Mouse (Mus musculus): ENCODE measurements around the gene Smad3. TPM values are rescaled to one million over a fixed set of nuclear protein-coding genes. Genes with fewer than 3 reads are reported as not detected.

The Smad3 gene
- polyA plus RNA-seq, 1 experiment: 6.3 TPM

DNA sequence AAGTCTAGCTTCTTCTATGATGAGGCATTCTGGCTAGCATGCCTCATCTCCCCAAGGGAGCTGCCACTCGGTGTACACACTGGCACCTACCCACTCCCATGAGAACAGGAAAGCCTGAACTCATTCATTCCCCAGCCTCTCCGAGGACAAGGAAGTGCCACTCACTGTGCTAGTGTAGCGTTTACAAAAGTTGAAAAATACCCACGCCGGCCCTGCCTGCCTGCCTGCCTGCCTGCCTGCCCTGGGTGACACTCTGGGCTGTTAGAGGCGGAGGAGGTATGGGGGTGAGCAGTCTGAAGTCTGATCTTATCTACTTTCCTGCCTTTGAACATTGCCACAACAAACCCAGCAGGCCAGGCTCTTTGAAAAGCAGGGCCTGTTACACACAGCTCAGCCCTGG is 37.1 kb downstream of the Smad3 start:
- Histone ChIP-seq H3ac (ENCODE audit: control insufficient read depth, insufficient read length, low read depth) (no peak overlapping the region), H3K27me3 (ENCODE audit: control insufficient read depth, insufficient read depth, insufficient read length) (no peaks in the 10 kb centered on the region), H3K36me3 (ENCODE audit: control insufficient read depth, insufficient read depth) (peaks cover 5% of the 10 kb centered on the region), H3K79me2 (ENCODE audit: control insufficient read depth, insufficient read depth) (peaks cover 36% of the 10 kb centered on the region), H3K4me3 (ENCODE audit: insufficient read depth, poor library complexity, severe bottlenecking) (no peak overlapping the region), H3K79me3 (ENCODE audit: low read depth) (no peaks in the 10 kb centered on the region)
- TF ChIP-seq MAX (IDR thresholded peaks at IDR 0.05) (no peak), CTCF (IDR thresholded peaks at IDR 0.05; ENCODE audit: control insufficient read depth, insufficient read depth, insufficient read length) (no peak), USF1 (IDR thresholded peaks at IDR 0.05; ENCODE audit: low read depth) (no peak), CEBPB (IDR thresholded peaks at IDR 0.05; ENCODE audit: low read depth) (no peak), FOSL1 (IDR thresholded peaks at IDR 0.05; ENCODE audit: insufficient read depth, low read length, poor library complexity, severe bottlenecking) (no peak), MYOD1 (IDR thresholded peaks at IDR 0.05; ENCODE audit: control insufficient read depth, insufficient read length, low read depth) (no peak), MYOG (IDR thresholded peaks at IDR 0.05; ENCODE audit: control insufficient read depth, extremely low read depth, insufficient read length) (no peak)

DNA sequence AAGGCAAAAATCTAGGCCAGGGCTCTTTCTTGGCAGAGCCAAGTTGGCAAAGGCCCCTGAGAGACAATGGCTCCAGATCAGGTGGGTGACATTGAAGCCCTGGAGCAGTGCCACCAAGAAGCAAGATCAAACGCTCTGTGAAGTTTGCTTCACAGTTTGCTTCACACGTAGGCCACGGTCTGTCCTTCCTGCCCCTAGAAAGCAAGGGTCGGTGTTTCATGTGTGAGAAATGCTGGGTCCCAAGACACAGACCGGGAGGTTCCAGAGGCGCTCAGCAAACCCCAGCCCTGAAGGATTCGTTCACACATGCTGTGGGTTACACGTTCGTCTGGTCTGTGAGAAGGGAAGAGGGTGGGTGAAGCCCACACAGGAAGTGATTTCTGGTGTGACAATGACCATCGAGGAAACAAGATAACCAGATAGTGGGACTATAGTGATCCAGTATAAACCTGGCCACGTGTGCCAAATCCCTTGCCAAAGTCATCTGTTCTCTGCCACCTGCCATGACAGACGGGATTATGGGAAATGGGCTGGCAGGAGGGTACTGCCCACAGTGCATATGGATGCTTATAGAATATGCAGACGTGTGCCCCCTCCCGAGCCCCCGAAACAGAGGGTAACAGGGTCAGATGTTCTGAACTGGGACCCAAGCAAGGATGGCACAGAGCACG is 37.9 kb downstream of the Smad3 start:
- H3K36me3 ChIP-seq (ENCODE audit: control insufficient read depth, insufficient read depth): peaks cover 5% of the 10 kb centered on the region
- TF ChIP-seq MYOG (IDR thresholded peaks at IDR 0.05; ENCODE audit: control insufficient read depth, extremely low read depth, insufficient read length) (no peak), USF1 (IDR thresholded peaks at IDR 0.05; ENCODE audit: low read depth) (no peak), FOSL1 (IDR thresholded peaks at IDR 0.05; ENCODE audit: insufficient read depth, low read length, poor library complexity, severe bottlenecking) (no peak), MYOD1 (IDR thresholded peaks at IDR 0.05; ENCODE audit: control insufficient read depth, insufficient read length, low read depth) (no peak)
- peaks cover 43% of the 10 kb centered on the region for H3K79me2 ChIP-seq (ENCODE audit: control insufficient read depth, insufficient read depth)
- no peak overlapping the region for H3ac ChIP-seq (ENCODE audit: control insufficient read depth, insufficient read length, low read depth)
- no peaks in the 10 kb centered on the region for H3K79me3 ChIP-seq (ENCODE audit: low read depth)
- no peak overlapping the region for H3K4me3 ChIP-seq (ENCODE audit: insufficient read depth, poor library complexity, severe bottlenecking)
- no peaks in the 10 kb centered on the region for H3K27me3 ChIP-seq (ENCODE audit: control insufficient read depth, insufficient read depth, insufficient read length)

DNA sequence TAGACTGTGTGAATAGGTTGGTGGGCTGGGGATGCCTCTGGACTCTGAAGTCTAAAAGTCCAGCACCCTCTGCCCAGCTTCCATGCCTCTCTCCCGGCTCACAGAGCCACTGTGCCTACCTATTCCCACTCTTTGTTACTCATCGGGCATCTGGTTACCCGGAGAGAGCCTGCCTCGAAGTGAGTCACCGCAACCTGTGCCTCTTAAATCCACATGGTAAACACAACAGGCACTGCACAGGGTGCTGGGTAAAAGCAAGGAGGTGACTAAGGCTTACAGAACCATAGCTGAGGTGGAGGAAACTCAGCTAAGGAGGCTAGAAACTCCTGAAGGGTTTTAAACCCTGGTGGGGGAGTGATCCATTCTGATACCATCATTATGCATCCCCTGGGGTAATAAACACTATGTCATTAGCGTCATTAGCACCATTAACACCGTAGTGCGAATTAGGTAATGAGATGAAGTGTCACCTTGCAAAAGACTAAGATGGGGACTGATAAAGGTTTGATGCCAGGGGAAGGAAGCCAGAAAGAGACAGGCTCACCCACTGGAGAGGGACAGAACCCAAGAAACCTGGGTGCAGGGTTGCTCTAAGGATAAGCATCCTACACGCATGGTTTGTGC is 38.9 kb downstream of the Smad3 start:
- Histone ChIP-seq H3K36me3 (ENCODE audit: control insufficient read depth, insufficient read depth) (peaks cover 5% of the 10 kb centered on the region), H3K27me3 (ENCODE audit: control insufficient read depth, insufficient read depth, insufficient read length) (no peaks in the 10 kb centered on the region), H3K79me2 (ENCODE audit: control insufficient read depth, insufficient read depth) (peaks cover 36% of the 10 kb centered on the region), H3ac (ENCODE audit: control insufficient read depth, insufficient read length, low read depth) (no peak overlapping the region), H3K79me3 (ENCODE audit: low read depth) (no peaks in the 10 kb centered on the region), H3K4me3 (ENCODE audit: insufficient read depth, poor library complexity, severe bottlenecking) (no peak overlapping the region)
- TF ChIP-seq CTCF (IDR thresholded peaks at IDR 0.05; ENCODE audit: control insufficient read depth, insufficient read depth, insufficient read length) (no peak), MYOD1 (IDR thresholded peaks at IDR 0.05; ENCODE audit: control insufficient read depth, insufficient read length, low read depth) (peak; percentile 49), USF1 (IDR thresholded peaks at IDR 0.05; ENCODE audit: low read depth) (no peak), MAX (IDR thresholded peaks at IDR 0.05) (peak; percentile 89), FOSL1 (IDR thresholded peaks at IDR 0.05; ENCODE audit: insufficient read depth, low read length, poor library complexity, severe bottlenecking) (peak; percentile 47), CEBPB (IDR thresholded peaks at IDR 0.05; ENCODE audit: low read depth) (no peak), MYOG (IDR thresholded peaks at IDR 0.05; ENCODE audit: control insufficient read depth, extremely low read depth, insufficient read length) (no peak)

DNA sequence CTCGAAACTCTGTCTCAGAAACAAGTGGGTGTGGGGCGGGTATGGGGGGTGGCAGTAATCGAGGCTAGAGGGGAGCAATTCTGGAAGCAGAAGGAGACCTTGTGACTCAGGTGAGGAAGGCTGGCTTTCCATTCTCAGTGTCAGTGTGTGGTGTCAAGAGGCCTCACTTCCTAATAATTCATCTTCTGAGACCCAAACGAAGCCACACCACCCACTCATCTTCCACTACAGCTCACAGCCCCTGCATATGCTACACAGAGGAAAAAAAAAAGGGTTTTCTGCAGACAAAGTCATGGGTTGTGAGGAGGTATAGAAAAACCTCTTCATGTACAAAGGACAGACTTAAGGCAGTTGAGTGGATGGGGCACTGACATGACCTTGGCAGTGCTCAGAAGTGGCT is 39.6 kb downstream of the Smad3 start:
- Histone ChIP-seq H3K36me3 (ENCODE audit: control insufficient read depth, insufficient read depth) (peaks cover 5% of the 10 kb centered on the region), H3K4me3 (ENCODE audit: insufficient read depth, poor library complexity, severe bottlenecking) (no peak overlapping the region)

DNA sequence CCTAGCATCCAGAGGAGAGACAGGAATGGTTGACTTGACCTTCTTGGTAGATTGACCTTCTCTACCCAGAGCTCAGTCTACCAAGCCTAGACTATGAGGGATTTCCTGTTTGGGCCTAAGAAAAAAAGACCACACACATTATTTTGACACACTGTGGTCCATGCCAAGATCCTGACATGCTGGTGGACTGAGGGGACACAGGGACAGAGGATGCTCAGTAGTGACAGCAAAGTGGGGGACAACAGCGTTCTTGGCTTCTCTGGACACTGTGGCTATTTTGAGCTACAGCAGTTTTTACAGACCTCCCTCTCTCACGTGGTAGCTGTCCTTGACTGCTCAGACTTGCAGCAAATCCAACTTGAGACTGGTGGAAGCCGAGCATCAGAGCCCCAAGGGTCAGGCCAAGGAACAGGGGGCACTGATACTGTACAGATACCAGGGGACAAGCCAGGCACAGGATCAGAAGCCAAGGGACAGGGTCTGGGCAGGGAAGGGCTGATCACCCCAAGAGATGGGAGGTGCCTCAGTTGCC is 40.3 kb downstream of the Smad3 start:
- Histone ChIP-seq H3K79me2 (ENCODE audit: control insufficient read depth, insufficient read depth) (peaks cover 29% of the 10 kb centered on the region), H3K4me3 (ENCODE audit: insufficient read depth, poor library complexity, severe bottlenecking) (no peak overlapping the region), H3K79me3 (ENCODE audit: low read depth) (no peaks in the 10 kb centered on the region), H3ac (ENCODE audit: control insufficient read depth, insufficient read length, low read depth) (no peak overlapping the region), H3K27me3 (ENCODE audit: control insufficient read depth, insufficient read depth, insufficient read length) (no peaks in the 10 kb centered on the region), H3K36me3 (ENCODE audit: control insufficient read depth, insufficient read depth) (peaks cover 5% of the 10 kb centered on the region)
- TF ChIP-seq MYOG (IDR thresholded peaks at IDR 0.05; ENCODE audit: control insufficient read depth, extremely low read depth, insufficient read length): no peak
- no peak for TF ChIP-seq USF1 (IDR thresholded peaks at IDR 0.05; ENCODE audit: low read depth)
- TF ChIP-seq MAX (IDR thresholded peaks at IDR 0.05): no peak
- no peak for TF ChIP-seq CTCF (IDR thresholded peaks at IDR 0.05; ENCODE audit: control insufficient read depth, insufficient read depth, insufficient read length)

More for the DNA sequence above, 39.6 kb downstream of the Smad3 start:
- H3K79me3 ChIP-seq (ENCODE audit: low read depth): no peaks in the 10 kb centered on the region
- H3K79me2 ChIP-seq (ENCODE audit: control insufficient read depth, insufficient read depth): peaks cover 29% of the 10 kb centered on the region
- no peaks in the 10 kb centered on the region for H3K27me3 ChIP-seq (ENCODE audit: control insufficient read depth, insufficient read depth, insufficient read length)
- no peak overlapping the region for H3ac ChIP-seq (ENCODE audit: control insufficient read depth, insufficient read length, low read depth)
- TF ChIP-seq FOSL1 (IDR thresholded peaks at IDR 0.05; ENCODE audit: insufficient read depth, low read length, poor library complexity, severe bottlenecking) (no peak), MYOD1 (IDR thresholded peaks at IDR 0.05; ENCODE audit: control insufficient read depth, insufficient read length, low read depth) (no peak), MAX (IDR thresholded peaks at IDR 0.05) (no peak), CTCF (IDR thresholded peaks at IDR 0.05; ENCODE audit: control insufficient read depth, insufficient read depth, insufficient read length) (no peak), CEBPB (IDR thresholded peaks at IDR 0.05; ENCODE audit: low read depth) (no peak), MYOG (IDR thresholded peaks at IDR 0.05; ENCODE audit: control insufficient read depth, extremely low read depth, insufficient read length) (no peak), USF1 (IDR thresholded peaks at IDR 0.05; ENCODE audit: low read depth) (no peak)
